In the genomic region with DNA sequence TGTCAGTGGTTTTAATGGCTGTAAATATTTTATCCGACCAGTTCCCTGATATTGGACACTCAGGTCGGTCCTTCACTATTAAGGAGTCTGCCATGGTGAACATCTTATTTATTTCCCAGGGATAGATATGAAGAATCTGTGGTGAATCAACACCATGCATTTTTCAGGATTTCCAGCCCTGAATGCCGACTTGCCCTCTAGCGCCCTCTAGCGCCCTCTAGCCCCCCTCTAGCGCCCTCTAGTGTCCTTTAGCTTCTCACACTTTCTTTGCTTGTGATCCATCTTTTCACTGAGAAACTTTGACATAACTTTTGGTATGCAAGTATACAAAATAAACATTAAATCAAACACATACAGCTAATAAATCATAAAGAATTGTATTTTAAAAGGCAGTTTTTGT, we compare ENCODE assay signal across 8 mouse cellular contexts. TPM values are rescaled to one million over a fixed set of nuclear protein-coding genes. Genes with fewer than 3 reads are reported as not detected.
DNase-seq lines count a peak whose midpoint lies in the region; ATAC-seq and TF ChIP-seq lines count a peak whose summit lies in the region.
"Had no signal": no experiment of that assay in that cellular context is flagged by ENCODE, and none has a peak within 500 bp of the region (broad histone marks: within the 10 kb centered on the region; RNA-seq: fewer than 3 reads in every experiment).

No protein-coding gene starts in this region.

- DNase-seq in kidney, adult 9 months, result peak; percentile 66
- peak; percentile 51 for DNase-seq in ES-E14 (ENCODE audit: low read depth, low spot score)
- peak; percentile 84 for DNase-seq in adrenal gland, postnatal 10 days
- DNase-seq in embryo, embryonic 11 days, result peak; percentile 61
- DNase-seq in left cerebral cortex, postnatal 25 days (ENCODE audit: low spot score in 2 of 2), result peak; percentile 62 to 71
- DNase-seq in retina, embryonic 14.5 days (ENCODE audit: low spot score), result peak; percentile 87

- WGBS in kidney, embryonic 15.5 days, result 10% methylated on average over 6 of the region's 6 CpGs

- no peaks in the 10 kb centered on the region for H3K9me3 ChIP-seq in kidney, embryonic 15.5 days (replicated peaks)
- H3K9me3 ChIP-seq in ES-E14 (ENCODE audit: control insufficient read depth, insufficient read depth, low read depth, low read length), result no peaks in the 10 kb centered on the region
- H3K9me3 ChIP-seq: neural tube, embryonic 13.5 days had no signal

- H3K9ac ChIP-seq in kidney, embryonic 15.5 days, result no peak overlapping the region
- no peak overlapping the region for H3K9ac ChIP-seq in ES-E14 (ENCODE audit: insufficient read depth, low read depth, low read length, poor library complexity, severe bottlenecking)
- H3K9ac ChIP-seq: neural tube, embryonic 13.5 days had no signal

- in situ Hi-C loops in ES-E14 (cut with MboI; ENCODE audit: low sequenced_read_pairs in 2 of 2, unreplicated experiment in 2 of 2), result no loop called here

- intact Hi-C loops in left cerebral cortex, postnatal 25 days (cut with DNase I), result loop anchor here (1.0 to 10.0 kb wide), 2 partner anchors 45 to 267 kb away; no protein-coding TSS in a partner anchor

- no peak overlapping the region for H3K4me2 ChIP-seq in kidney, embryonic 15.5 days
- H3K4me2 ChIP-seq: neural tube, embryonic 13.5 days had no signal

- H3K36me3 ChIP-seq in kidney, embryonic 15.5 days, result peaks cover 64% of the 10 kb centered on the region
- H3K36me3 ChIP-seq in ES-E14 (ENCODE audit: control insufficient read depth, insufficient read depth, low read length, poor library complexity, severe bottlenecking), result no peaks in the 10 kb centered on the region

- no peak for ATAC-seq in kidney, embryonic 15.5 days (replicated peaks; ENCODE audit: low FRiP score)

- H3K27me3 ChIP-seq in kidney, embryonic 15.5 days, result no peaks in the 10 kb centered on the region
- H3K27me3 ChIP-seq: neural tube, embryonic 13.5 days had no signal

- no peak overlapping the region for H3K4me3 ChIP-seq in kidney, embryonic 15.5 days (replicated peaks)
- H3K4me3 ChIP-seq in ES-E14 (ENCODE audit: insufficient read depth in 1 of 2, low read depth in 1 of 2, low read length in 2 of 2, poor library complexity in 1 of 2, severe bottlenecking in 1 of 2), result no peak overlapping the region
- H3K4me3 ChIP-seq: neural tube, embryonic 13.5 days had no signal

- H3K27ac ChIP-seq in kidney, embryonic 15.5 days, result no peak overlapping the region
- H3K27ac ChIP-seq in ES-E14 (ENCODE audit: insufficient read depth, low read depth, low read length, poor library complexity, severe bottlenecking), result no peak overlapping the region
- H3K27ac ChIP-seq: neural tube, embryonic 13.5 days had no signal

- H3K4me1 ChIP-seq in kidney, embryonic 15.5 days, result no peaks in the 10 kb centered on the region
- H3K4me1 ChIP-seq in ES-E14 (ENCODE audit: control insufficient read depth in 2 of 2, insufficient read depth in 2 of 2, low read length in 2 of 2, poor library complexity in 1 of 2), result peaks cover 0 to 13% of the 10 kb centered on the region in 2 experiments; a peak in 2 of 4 replicates
- H3K4me1 ChIP-seq: neural tube, embryonic 13.5 days had no signal

TF ChIP-seq in ES-E14, 5 proteins besides CTCF, POLR2A, EP300 and RAD21:
- TF ChIP-seq MAFK (IDR thresholded peaks at IDR 0.05; ENCODE audit: insufficient read depth, low read depth, low read length) (no peak), ZNF384 (IDR thresholded peaks at IDR 0.05; ENCODE audit: low read depth, low read length) (peak; percentile 50; the same call in 1 of the 2 replicates)

RNA-seq across cellular contexts. Expression of a gene that starts 22.8 kb away (rescaled TPM):
- 0.22 and 0.33 TPM in 2 replicates for polyA plus RNA-seq in kidney, embryonic 15.5 days (2015; fragmentation: Nextera tagmentation; extraction: Ambion mirVana)
- 4.9 and 10.2 TPM in 2 replicates for total RNA-seq in ES-E14 (2012; rRNA removed)
- total RNA-seq in adrenal gland, postnatal 10 days (2021), result 1 to 10 TPM; 6.4 to 9.4 TPM
- under 1 TPM; 0.21 to 0.32 TPM for total RNA-seq in left cerebral cortex, postnatal 25 days (2021)

RNA-seq across cellular contexts. Expression of a gene that starts 45.8 kb away (rescaled TPM):
- polyA plus RNA-seq in kidney, embryonic 15.5 days (2015; fragmentation: Nextera tagmentation; extraction: Ambion mirVana), result 42.0 and 43.2 TPM in 2 replicates
- 5.1 and 8.9 TPM in 2 replicates for total RNA-seq in ES-E14 (2012; rRNA removed)
- 1 to 10 TPM; 4.2 to 6.8 TPM for total RNA-seq in adrenal gland, postnatal 10 days (2021)
- 100 to 1,000 TPM; 196 to 203 TPM for total RNA-seq in left cerebral cortex, postnatal 25 days (2021)

Comparison
In these comparisons a context has a peak if more than half of its experiments do, and no peak if none do; other contexts are left out.
1. RNA of a gene that starts 45.8 kb away (total RNA-seq): 196 to 203 TPM in left cerebral cortex, postnatal 25 days; 5.1 to 8.9 TPM in ES-E14 and 4.2 to 6.8 TPM in adrenal gland, postnatal 10 days; every median in the first group is over 10 times any median in the second.
2. Peak in every context shown above with its lines, with median percentiles within 50 percentile points of each other: DNase-seq.